Mouse (Mus musculus): ENCODE measurements around the gene Hoxd9. TPM values are rescaled to one million over a fixed set of nuclear protein-coding genes. Genes with fewer than 3 reads are reported as not detected.

Gene Hoxd9
- total and polyA plus RNA-seq, 3 experiments: not detected

- H3K9me3 ChIP-seq (replicated peaks; ENCODE audit: insufficient read depth, low read length): no peaks in the 10 kb centered on the region
- no peak overlapping the region for H3K4me3 ChIP-seq (ENCODE audit: control insufficient read depth in 1 of 2, insufficient read depth in 1 of 2, low read depth in 2 of 2, low read length in 2 of 2)
- H3K4me1 ChIP-seq (ENCODE audit: control insufficient read depth in 1 of 2, insufficient read depth in 2 of 2, low read length in 2 of 2): no peaks in the 10 kb centered on the region
- H3K79me2 ChIP-seq (ENCODE audit: control insufficient read depth, insufficient read depth, low read length, poor library complexity): no peaks in the 10 kb centered on the region
- H3K9ac ChIP-seq (ENCODE audit: control insufficient read depth, low read depth, low read length, poor library complexity, severe bottlenecking): no peak overlapping the region
- H3K27ac ChIP-seq (ENCODE audit: control insufficient read depth, low read depth, low read length): no peak overlapping the region
- no peaks in the 10 kb centered on the region; a peak in 1 of 4 replicates for H3K27me3 ChIP-seq (ENCODE audit: control insufficient read depth in 1 of 2, insufficient read depth in 2 of 2, low read length in 2 of 2)
- no peaks in the 10 kb centered on the region for H3K36me3 ChIP-seq (ENCODE audit: control insufficient read depth in 1 of 2, insufficient read depth in 2 of 2, low read length in 2 of 2)
- TF ChIP-seq ZKSCAN1 (IDR thresholded peaks at IDR 0.05; ENCODE audit: low read depth, low read length) (no peak), CHD2 (IDR thresholded peaks at IDR 0.05; ENCODE audit: low read length) (no peak), GATA1 (IDR thresholded peaks at IDR 0.05; ENCODE audit: low read depth, low read length) (no peak), JUND (IDR thresholded peaks at IDR 0.05; ENCODE audit: low read depth, low read length) (no peak), GABPA (IDR thresholded peaks at IDR 0.05; ENCODE audit: low read depth, low read length) (no peak), MYB (IDR thresholded peaks at IDR 0.05; ENCODE audit: low read depth, low read length) (no peak), TAL1 (IDR thresholded peaks at IDR 0.05; ENCODE audit: low read length) (no peak), EP300 (IDR thresholded peaks at IDR 0.05; ENCODE audit: low read depth in 1 of 2, low read length in 2 of 2) (no peak), RAD21 (IDR thresholded peaks at IDR 0.05; ENCODE audit: low read depth, low read length) (no peak), NELFE (IDR thresholded peaks at IDR 0.05; ENCODE audit: low read depth, low read length) (no peak), RCOR1 (IDR thresholded peaks at IDR 0.05; ENCODE audit: low read depth, low read length) (no peak), USF2 (IDR thresholded peaks at IDR 0.05; ENCODE audit: borderline replicate concordance in 1 of 2, insufficient read depth in 1 of 2, low read depth in 1 of 2, low read length in 2 of 2) (no peak), MYC (IDR thresholded peaks at IDR 0.05; ENCODE audit: low read depth, low read length) (no peak), NRF1 (IDR thresholded peaks at IDR 0.05; ENCODE audit: insufficient read depth, low read depth, low read length, poor library complexity, severe bottlenecking) (no peak), MEF2A (IDR thresholded peaks at IDR 0.05; ENCODE audit: extremely low read depth, insufficient replicate concordance, low read depth, low read length, poor library complexity, severe bottlenecking) (no peak), POLR2A (IDR thresholded peaks at IDR 0.05; ENCODE audit: control insufficient read depth in 1 of 2, insufficient read depth in 1 of 2, low read depth in 1 of 2, low read length in 2 of 2, poor library complexity in 1 of 2) (no peak)
- DNase-seq (ENCODE audit: low read depth, low spot score): no peak
These were observed 50.2 kb downstream of the Hoxd9 start for GRCm38 (mm10) chr2:74747661-74748141.

- H3K4me1 ChIP-seq (ENCODE audit: control insufficient read depth in 1 of 2, insufficient read depth in 2 of 2, low read length in 2 of 2): no peaks in the 10 kb centered on the region
- no peaks in the 10 kb centered on the region for H3K27me3 ChIP-seq (ENCODE audit: control insufficient read depth in 1 of 2, insufficient read depth in 2 of 2, low read length in 2 of 2)
- no peak overlapping the region for H3K9ac ChIP-seq (ENCODE audit: control insufficient read depth, low read depth, low read length, poor library complexity, severe bottlenecking)
- DNase-seq (ENCODE audit: low read depth, low spot score): no peak
- no peaks in the 10 kb centered on the region for H3K79me2 ChIP-seq (ENCODE audit: control insufficient read depth, insufficient read depth, low read length, poor library complexity)
- H3K9me3 ChIP-seq (replicated peaks; ENCODE audit: insufficient read depth, low read length): no peaks in the 10 kb centered on the region
- H3K27ac ChIP-seq (ENCODE audit: control insufficient read depth, low read depth, low read length): no peak overlapping the region
- no peak for TF ChIP-seq POLR2A (IDR thresholded peaks at IDR 0.05; ENCODE audit: control insufficient read depth in 1 of 2, insufficient read depth in 1 of 2, low read depth in 1 of 2, low read length in 2 of 2, poor library complexity in 1 of 2)
- H3K36me3 ChIP-seq (ENCODE audit: control insufficient read depth in 1 of 2, insufficient read depth in 2 of 2, low read length in 2 of 2): no peaks in the 10 kb centered on the region
- no peak overlapping the region for H3K4me3 ChIP-seq (ENCODE audit: control insufficient read depth in 1 of 2, insufficient read depth in 1 of 2, low read depth in 2 of 2, low read length in 2 of 2)
These were observed 51.0 kb downstream of the Hoxd9 start for GRCm38 (mm10) chr2:74748436-74748995.
